Mouse (Mus musculus) gastrocnemius, postnatal 36 days (tissue): Measurements from ENCODE around the gene Slc6a12. TPM values are rescaled to one million over a fixed set of nuclear protein-coding genes. Genes with fewer than 3 reads are reported as not detected.

ENCODE experiments used
- DNase-seq, 2 experiments: peaks; one replicate each; pipeline ENCODE4 v3.0.0; 2022
- intact Hi-C: fragments of 180-260 bp; cut with DNase I; formaldehyde crosslinking; loops from one replicate; pipeline ENCODE4 v1.15.1; 2025
- total RNA-seq, 2 experiments: library from RNA; stranded (reverse); gene quantifications; 2 replicates each; pipeline ENCODE4 v1.2.3; 2021

Slc6a12 gene
- total RNA-seq, 2 experiments from 2014 or later: 0.42 TPM; not detected in 1

DNA sequence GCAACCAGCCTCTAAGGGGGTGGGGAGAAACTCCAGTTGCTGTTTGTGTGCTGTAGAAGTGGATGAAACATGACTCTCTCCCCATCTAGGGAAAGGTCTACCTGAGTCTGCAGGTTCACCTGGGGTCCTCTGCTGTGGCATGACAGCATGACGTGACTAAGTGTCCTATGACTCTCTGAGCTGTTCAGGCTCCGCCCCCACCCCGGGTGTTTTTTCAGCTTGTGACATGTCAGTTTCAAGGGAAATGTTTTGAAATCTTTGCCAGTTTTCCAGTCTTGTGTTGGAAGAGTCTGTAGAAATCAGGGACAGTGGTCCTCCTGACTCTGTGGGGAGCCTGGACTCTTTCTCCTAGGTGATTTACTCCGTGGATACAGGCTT lies 4.4 kb upstream of the Slc6a12 start:
- no peak for DNase-seq
- intact Hi-C loops: loop anchor here (1.0 to 10.0 kb wide), 3 partner anchors 28 to 394 kb away; no protein-coding TSS in a partner anchor

DNA sequence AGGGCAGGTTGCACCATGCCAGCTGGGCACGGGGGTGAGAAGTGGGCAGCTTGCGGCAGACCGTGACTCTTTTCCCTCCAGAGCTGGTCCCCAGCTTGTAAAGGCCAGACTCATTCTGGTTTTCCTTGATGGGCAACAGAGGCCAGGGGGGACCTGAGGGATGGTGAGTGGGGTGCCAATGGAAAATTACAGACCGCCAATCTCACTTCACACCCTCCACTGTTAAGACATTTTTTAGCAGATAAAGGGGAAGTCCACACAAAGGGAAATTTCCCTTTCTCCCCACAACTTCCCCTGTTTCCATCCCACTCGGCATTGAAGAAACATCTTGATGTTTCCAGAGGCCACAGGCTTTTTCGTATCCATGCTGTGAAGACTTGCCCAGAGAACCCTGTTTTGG lies 1.2 kb upstream of the Slc6a12 start:
- intact Hi-C loops: no loop called here
- DNase-seq: no peak

DNA sequence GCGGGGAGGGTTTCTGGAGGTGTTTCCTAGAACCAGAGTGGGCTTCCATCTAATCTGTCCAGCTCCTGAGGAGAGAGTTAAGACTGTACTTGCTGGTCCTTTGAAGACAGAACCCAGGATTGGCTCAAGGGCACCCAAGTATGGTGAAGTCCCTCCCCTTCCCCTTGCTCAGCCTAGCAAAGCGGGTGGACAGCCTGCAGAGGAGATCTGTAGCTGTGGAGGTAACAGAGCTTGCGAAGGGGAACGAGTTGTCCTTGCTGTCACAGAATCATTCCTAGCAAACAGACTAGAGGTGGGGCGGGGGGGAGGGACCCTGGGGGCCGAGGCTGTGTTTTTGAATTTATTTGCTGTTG lies 871 bp downstream of the Slc6a12 start:
- intact Hi-C loops: no loop called here
- DNase-seq: no peak

DNA sequence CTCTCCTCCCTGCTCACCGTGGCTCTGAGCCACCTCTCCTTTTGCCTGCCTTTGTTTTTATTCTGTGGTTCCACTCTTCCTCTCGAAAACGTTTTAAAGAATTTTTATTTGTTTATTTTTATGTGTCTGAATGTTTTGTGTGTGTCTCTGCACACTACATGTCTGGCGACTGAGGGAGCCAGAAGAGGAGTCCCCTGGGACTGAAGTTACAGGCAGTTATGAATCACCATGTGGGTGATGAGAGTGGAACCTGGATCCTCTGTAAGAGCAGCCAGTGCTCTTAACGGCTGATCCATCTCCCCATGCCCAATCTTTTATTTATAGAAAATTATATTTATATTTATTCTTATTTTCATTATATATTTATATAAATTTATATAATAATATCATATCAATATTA lies 1.5 kb downstream of the Slc6a12 start:
- no peak for DNase-seq
- intact Hi-C loops: no loop called here

GRCm38 (mm10) chr6:121346428-121346827 lies 3.6 kb downstream of the Slc6a12 start:
- DNase-seq: no peak
- intact Hi-C loops: no loop called here

DNA sequence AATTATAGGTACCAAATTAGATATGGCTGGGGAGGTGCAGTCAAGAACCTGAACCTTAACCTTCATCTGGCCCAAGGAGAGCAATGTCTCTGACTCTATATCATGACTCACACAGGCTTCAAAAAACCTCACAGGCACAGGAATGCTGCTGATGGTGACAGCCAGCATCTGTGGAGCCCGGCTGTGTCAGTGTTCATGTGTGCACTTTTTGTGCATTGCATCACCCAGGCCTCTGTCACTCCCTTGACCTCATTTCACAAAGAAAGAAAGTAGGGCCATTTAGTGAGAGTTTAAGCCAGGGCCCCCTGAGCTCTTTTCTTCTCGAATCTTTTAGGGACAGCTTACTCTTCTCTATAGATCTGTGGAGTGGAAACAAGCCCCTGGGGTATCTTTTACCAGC lies 9.4 kb downstream of the Slc6a12 start:
- no peak for DNase-seq
- intact Hi-C loops: no loop called here

DNA sequence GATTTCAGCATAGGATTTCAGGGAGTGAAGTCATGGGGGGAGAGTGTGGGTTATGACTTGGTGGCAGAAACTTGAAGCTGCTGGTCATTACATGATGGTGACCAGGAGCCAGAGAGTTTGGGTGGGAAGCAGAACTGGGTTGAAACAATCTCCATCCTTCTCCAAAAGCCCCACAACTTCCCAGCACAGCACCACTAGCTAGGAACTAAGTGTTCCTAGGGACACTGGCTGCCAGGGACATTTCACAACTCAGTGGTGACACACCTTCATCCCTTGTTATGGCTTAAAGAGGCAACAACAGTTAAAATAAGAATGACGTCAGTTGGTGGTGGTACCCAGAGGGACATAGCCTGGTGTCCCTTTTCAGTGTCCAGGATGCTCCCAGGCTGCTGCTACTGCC lies 13.2 kb downstream of the Slc6a12 start:
- DNase-seq: no peak

GRCm38 (mm10) chr6:121357232-121357631 lies 14.4 kb downstream of the Slc6a12 start:
- no peak for DNase-seq
- intact Hi-C loops: no loop called here

More for the DNA sequence above, 13.2 kb downstream of the Slc6a12 start:
- intact Hi-C loops: no loop called here

- intact Hi-C loops: loop anchor here (10.0 kb wide), 1 partner anchor 172 kb away; no protein-coding TSS in a partner anchor
- DNase-seq: no peak
These were observed 20.2 kb downstream of the Slc6a12 start for GRCm38 (mm10) chr6:121363061-121363460.

DNA sequence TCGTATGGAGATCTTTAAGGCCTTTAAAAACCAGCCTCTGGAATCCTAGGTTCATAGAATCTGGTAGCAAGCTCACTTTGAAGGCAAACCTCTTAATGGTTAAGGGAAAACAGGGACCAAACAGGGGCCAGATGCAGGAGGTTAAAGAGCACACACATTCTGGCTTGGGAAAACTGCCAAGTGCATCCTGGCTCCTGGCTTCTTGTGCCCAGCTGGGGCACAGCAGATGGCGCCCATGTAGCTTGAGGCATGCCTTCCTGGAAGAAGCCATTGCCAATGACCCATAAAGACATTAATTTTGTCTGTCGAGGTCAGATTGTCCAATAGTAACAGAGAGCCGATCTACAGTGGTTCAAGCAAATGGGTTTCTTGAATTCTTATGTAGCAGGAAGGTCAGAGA lies 21.1 kb downstream of the Slc6a12 start:
- intact Hi-C loops: loop anchor here (10.0 kb wide), 1 partner anchor 171 kb away; no protein-coding TSS in a partner anchor
- DNase-seq: no peak

- intact Hi-C loops: loop anchor here (2.0 to 10.0 kb wide), 3 partner anchors 28 to 168 kb away; no protein-coding TSS in a partner anchor
- DNase-seq: peak in 1 of 2 experiments; percentile 46
These were observed 23.7 kb downstream of the Slc6a12 start for GRCm38 (mm10) chr6:121366537-121366936.

DNA sequence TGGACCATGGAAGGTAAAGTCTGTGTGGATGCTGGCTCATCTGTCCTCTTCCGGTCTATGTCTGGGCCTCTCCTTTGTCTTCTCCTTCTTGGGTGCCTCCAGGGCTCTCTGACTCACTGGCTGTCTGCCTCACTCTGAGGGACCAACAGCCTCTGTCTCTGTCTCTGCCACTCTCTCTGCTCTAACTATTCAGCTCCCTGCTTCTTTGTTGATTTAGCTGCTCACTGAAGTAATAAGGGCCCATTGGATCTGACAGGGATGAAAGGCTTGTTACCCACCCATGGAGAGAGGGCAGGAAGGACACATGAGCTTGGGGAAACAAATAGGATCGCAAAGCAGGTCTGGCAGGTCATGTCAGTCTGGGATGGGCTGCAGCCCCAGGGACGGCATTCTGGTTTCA lies 24.2 kb downstream of the Slc6a12 start:
- DNase-seq: no peak
- intact Hi-C loops: loop anchor here (2.0 to 10.0 kb wide), 3 partner anchors 28 to 168 kb away; no protein-coding TSS in a partner anchor

DNA sequence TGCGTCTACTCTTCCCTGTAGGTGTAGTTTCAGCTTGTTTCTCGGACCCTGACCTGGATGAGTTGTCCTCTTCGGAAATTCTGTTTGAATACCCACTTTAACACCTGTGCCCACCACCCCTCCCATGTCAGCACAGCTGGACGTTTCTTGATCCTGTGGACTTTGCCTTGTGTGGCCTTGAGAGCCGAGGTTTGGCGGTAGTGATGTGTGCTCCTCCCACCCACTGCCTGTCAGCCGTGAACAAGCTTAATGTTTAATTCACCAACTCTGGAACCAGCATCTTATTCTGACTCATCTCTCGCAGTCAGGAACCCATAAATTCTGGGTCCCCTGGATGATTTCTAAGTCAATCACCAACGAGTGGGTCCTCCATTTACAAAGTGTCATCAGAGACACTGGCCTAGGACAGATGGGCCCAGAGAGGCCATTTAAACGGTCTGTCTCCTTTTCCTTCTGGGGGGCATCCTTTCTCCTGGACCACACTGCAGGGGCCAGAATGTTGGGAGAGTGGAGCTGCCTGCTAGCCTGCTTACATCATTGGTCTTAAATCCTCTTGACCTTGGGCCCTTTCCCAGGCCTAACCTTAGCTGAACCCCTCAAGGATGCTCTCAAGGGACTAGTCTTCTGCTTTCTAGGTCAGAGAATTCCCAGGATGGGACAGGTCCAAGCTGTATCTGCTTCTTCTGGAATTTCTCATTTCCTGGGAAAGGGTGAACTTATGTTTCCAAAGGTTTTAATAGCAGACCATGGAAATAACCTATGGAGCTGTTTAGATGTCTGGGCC lies 28.5 kb downstream of the Slc6a12 start:
- intact Hi-C loops: no loop called here
- DNase-seq: no peak

DNA sequence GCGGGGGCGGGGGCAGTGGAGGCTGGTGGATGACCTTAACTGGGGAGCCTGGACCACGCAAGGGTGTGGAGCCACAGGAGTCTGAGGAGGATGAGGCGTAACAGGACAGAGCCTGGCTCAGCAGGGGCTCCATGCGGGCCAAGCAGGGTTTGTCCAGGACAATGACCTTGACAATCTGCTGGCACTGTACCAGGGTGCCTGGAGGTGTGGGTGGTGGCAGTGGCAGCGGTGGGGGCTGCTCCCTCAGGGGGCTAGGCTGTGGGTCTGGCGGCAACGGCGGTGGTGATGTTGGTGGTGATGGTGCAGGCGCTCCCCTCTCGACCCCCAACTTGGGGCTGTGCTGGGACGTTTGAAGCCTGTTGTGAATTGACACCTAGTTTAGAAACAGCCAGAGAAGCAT lies 33.3 kb downstream of the Slc6a12 start:
- DNase-seq: no peak
- intact Hi-C loops: no loop called here

DNA sequence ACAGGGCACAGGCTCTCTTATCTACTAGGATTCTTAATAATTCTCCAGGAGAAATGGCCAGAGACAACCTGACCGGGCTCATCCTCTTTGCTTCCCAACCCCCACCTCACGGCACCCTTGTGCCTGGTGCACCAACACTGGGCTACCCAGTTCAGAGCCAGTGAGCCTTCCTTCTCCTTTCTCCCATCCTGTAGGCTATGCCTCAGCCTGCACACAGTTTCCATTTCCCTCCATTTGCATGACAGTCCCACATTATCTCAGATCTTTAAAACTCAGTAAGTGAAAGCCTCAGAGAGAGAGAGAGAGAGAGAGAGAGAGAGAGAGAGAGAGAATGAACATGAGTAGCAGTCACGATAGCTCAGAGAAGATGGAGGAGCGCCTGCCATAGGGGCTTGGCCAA lies 35.4 kb downstream of the Slc6a12 start:
- intact Hi-C loops: no loop called here
- no peak for DNase-seq

DNA sequence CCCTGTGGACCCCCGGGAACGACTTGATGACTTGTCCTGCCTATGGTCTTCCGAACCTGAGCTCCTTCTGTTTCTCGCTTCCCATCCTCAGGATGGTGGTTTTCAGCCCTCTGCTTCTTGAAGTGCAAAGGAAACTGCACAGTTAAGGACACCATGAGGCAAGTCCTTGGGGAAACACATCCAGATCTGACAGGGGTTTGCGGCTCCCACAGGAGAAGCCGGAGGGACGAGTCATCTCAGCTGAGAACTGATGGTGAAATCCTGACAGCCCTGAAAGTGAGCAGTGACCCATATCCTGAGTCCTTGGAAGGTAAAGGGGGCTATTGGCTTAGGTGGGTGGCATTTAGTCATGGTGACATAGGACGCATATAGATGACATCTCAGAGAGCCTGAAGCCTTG lies 37.7 kb downstream of the Slc6a12 start:
- no peak for DNase-seq
- intact Hi-C loops: no loop called here

DNA sequence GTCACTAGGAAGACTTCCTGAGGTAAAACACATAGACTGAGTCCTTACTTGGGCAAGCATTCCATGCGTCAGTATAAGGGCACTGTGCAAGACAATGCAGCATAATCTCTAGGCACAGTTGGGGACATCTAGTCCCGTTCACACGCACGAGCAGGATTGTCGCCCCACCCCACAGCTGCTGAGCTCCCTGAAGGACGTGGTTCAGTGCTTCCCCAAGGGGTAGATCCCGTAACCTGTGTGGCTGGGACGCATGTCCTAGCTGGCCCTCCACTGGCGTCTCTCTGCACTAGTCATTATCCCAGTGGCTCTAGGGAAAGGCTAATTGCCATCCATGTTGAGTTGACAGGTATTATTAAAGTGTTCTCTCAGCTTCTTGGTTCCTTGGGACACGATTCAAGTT lies 39.2 kb downstream of the Slc6a12 start:
- DNase-seq: no peak
- intact Hi-C loops: no loop called here

DNA sequence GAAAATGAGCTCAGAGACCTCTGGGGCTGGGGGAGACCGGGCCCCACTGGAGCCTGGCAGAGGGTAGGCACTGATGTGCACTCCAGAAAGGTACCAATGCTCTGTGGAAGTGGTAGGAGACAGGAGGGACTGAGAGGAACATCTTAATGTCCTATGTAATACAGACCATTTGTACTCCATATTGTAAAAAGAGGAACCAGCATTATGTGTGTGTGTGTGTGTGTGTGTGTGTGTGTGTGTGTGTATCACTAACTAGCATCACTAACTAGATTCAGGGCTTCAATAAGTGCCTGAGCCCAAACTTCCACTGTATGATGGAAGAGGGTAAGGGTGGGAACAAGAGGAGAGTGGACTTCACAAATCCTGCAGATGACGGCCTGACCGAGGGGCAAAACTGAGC lies 42.5 kb downstream of the Slc6a12 start:
- no peak for DNase-seq
- intact Hi-C loops: no loop called here

- intact Hi-C loops: no loop called here
- DNase-seq: peak in 1 of 2 experiments; percentile 3
These were observed 49.9 kb downstream of the Slc6a12 start for GRCm38 (mm10) chr6:121392610-121393252.

GRCm38 (mm10) chr6:121401140-121401539 lies 58.3 kb downstream of the Slc6a12 start:
- intact Hi-C loops: no loop called here
- no peak for DNase-seq

- intact Hi-C loops: no loop called here
- DNase-seq: peak in 1 of 2 experiments; percentile 9
These were observed 59.2 kb downstream of the Slc6a12 start for GRCm38 (mm10) chr6:121401826-121402660.
